Mouse (Mus musculus) E14TG2a.4 (cell line): ENCODE measurements around the gene Glod4.

Experiments used
- H3K27me3 ChIP-seq: 2 replicates; pipeline ENCODE4 v1.6.1; 2014; ENCODE audit warnings: low read length, control low read depth; ENCODE audit not compliant: insufficient read depth
- H3K36me3 ChIP-seq: 2 replicates; pipeline ENCODE4 v1.6.1; 2014; ENCODE audit warnings: low read length, control low read depth; ENCODE audit not compliant: insufficient read depth
- H3K4me1 ChIP-seq: replicated peaks from 2 replicates; pipeline ENCODE4 v1.6.1; 2014; ENCODE audit warnings: low read depth, low read length, control low read depth
- H3K4me3 ChIP-seq: replicated peaks from 2 replicates; pipeline ENCODE4 v1.5.1; 2014; ENCODE audit warnings: mild to moderate bottlenecking, low read length
- H3K9me3 ChIP-seq: 2 replicates; pipeline ENCODE4 v1.6.1; 2014; ENCODE audit warnings: low read length, control low read depth
- CTCF ChIP-seq: conservative IDR thresholded peaks from 2 replicates; pipeline ENCODE4 v1.5.1; 2014; ENCODE audit warnings: low read length
- NANOG ChIP-seq: IDR thresholded peaks from 2 replicates; pipeline ENCODE4 v1.6.1; 2014; ENCODE audit warnings: borderline replicate concordance, low read length, mixed read lengths
- POU5F1 ChIP-seq: IDR thresholded peaks from 2 replicates; pipeline ENCODE4 v1.6.1; 2014; ENCODE audit warnings: low read length, borderline replicate concordance

The Glod4 gene

DNA sequence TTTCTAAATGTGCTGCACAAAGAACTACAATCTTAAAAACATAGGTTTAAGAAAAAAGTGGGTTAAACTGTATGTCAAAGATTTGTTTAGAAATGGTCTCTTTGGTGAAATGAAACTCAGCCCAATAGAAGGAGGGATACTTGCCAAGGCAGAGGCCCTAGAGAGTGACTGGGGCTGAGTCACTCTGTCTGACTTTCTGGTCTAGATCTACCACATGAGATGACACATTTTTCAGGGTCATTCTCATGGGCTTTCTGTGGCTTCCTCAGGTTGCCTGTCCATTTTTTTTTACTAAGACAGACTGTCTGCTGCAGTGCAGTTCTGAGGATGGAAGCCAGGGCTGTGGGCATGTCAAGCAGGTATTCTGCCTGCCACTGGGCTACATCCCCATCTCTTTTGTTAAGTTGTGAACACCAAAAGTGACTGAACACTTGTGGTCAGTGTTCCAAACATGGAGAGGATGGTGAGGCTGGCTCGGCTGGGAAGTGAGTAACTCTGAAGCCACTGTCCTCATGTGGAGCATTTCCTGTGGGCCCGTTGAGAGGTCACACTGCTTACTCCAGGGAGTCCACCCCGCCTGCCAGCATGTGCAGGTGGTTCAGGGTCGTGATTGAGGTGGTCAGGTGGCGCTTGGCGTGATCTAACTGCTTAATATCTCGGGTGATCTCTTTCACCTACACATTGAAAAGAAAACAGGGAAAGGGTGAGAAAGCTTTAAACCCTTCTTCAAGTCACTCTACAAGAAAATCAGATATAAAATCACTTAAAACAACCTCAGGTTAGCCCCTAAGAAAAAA lies 107.7 kb downstream of the Glod4 start:
- no peak overlapping the region for H3K4me3 ChIP-seq
- peaks cover 6% of the 10 kb centered on the region; the same call in 1 of the 2 replicates for H3K36me3 ChIP-seq
- no peaks in the 10 kb centered on the region for H3K9me3 ChIP-seq
- H3K4me1 ChIP-seq: no peaks in the 10 kb centered on the region
- H3K27me3 ChIP-seq: no peaks in the 10 kb centered on the region
- TF ChIP-seq CTCF (no peak), POU5F1 (no peak), NANOG (no peak)

- no peak for TF ChIP-seq POU5F1
- H3K27me3 ChIP-seq: no peaks in the 10 kb centered on the region
- H3K4me3 ChIP-seq: no peak overlapping the region
- no peaks in the 10 kb centered on the region for H3K4me1 ChIP-seq
- no peaks in the 10 kb centered on the region for H3K9me3 ChIP-seq
- peaks cover 3% of the 10 kb centered on the region; the same call in 1 of the 2 replicates for H3K36me3 ChIP-seq
Observed at GRCm38 (mm10) chr11:76130859-76131258, 112.7 kb downstream of the Glod4 start.

- Histone ChIP-seq H3K4me3 (no peak overlapping the region), H3K4me1 (no peaks in the 10 kb centered on the region), H3K27me3 (no peaks in the 10 kb centered on the region), H3K9me3 (no peaks in the 10 kb centered on the region), H3K36me3 (no peaks in the 10 kb centered on the region)
- no peak for TF ChIP-seq POU5F1
- TF ChIP-seq CTCF: no peak
- no peak for TF ChIP-seq NANOG
Observed at GRCm38 (mm10) chr11:76125386-76125785, 118.1 kb downstream of the Glod4 start.

DNA sequence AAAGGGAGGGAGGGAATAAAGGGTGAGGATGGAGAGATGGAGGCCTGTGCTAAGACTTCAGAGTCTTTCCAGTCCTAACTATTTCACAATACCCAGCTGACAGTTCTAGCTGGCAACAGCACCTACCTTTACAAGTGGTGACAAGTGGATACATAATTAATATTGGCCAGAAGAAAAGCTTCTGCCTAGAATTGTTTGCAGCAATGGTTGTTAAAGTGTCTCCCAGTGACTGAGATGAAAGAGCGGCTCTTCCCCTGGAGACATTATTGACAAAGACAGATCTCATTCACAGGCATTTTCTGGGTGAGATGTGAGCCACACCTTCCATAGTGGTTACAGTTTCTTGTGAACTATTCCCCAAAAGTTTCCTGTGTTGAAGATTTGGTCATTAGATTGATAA lies 120.0 kb downstream of the Glod4 start:
- H3K36me3 ChIP-seq: no peaks in the 10 kb centered on the region
- H3K4me3 ChIP-seq: no peak overlapping the region
- H3K9me3 ChIP-seq: no peaks in the 10 kb centered on the region
- H3K27me3 ChIP-seq: no peaks in the 10 kb centered on the region
- H3K4me1 ChIP-seq: no peaks in the 10 kb centered on the region
- TF ChIP-seq NANOG (no peak), CTCF (no peak), POU5F1 (no peak)

DNA sequence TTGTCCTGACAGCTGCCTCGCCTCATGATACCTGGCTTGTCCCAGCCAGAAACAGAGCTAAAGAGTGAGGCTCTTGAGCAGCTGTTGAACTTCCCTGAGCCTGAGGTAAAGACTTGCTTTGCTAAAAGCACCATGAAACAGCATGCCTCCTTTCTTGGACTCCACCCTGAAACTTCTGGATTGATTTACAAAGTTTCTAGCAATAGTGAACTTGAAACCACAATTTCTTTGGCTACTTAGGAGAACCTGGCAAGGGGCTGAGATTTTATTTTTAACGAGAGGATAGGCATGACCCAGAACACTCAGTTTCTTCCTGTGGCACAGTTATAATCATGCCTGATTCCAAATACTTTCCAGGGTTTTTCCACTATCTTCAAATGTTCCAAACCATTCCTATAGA lies 121.0 kb downstream of the Glod4 start:
- no peaks in the 10 kb centered on the region for H3K9me3 ChIP-seq
- no peak for TF ChIP-seq CTCF
- no peak for TF ChIP-seq POU5F1
- TF ChIP-seq NANOG: no peak
- no peaks in the 10 kb centered on the region for H3K4me1 ChIP-seq
- no peak overlapping the region for H3K4me3 ChIP-seq
- H3K27me3 ChIP-seq: no peaks in the 10 kb centered on the region
- no peaks in the 10 kb centered on the region for H3K36me3 ChIP-seq

GRCm38 (mm10) chr11:76121086-76121485 lies 122.4 kb downstream of the Glod4 start:
- TF ChIP-seq POU5F1 (no peak), CTCF (no peak), NANOG (no peak)
- H3K4me1 ChIP-seq: no peaks in the 10 kb centered on the region
- H3K9me3 ChIP-seq: no peaks in the 10 kb centered on the region
- H3K4me3 ChIP-seq: no peak overlapping the region
- H3K36me3 ChIP-seq: no peaks in the 10 kb centered on the region
- no peaks in the 10 kb centered on the region for H3K27me3 ChIP-seq

- no peaks in the 10 kb centered on the region for H3K9me3 ChIP-seq
- H3K4me3 ChIP-seq: no peak overlapping the region
- H3K27me3 ChIP-seq: no peaks in the 10 kb centered on the region
- no peaks in the 10 kb centered on the region for H3K36me3 ChIP-seq
- TF ChIP-seq POU5F1 (no peak), NANOG (no peak), CTCF (no peak)
- no peaks in the 10 kb centered on the region for H3K4me1 ChIP-seq
Observed at GRCm38 (mm10) chr11:76120407-76120901, 123.1 kb downstream of the Glod4 start.

- H3K4me1 ChIP-seq: no peaks in the 10 kb centered on the region
- no peaks in the 10 kb centered on the region for H3K27me3 ChIP-seq
- no peaks in the 10 kb centered on the region; the same call in 1 of the 2 replicates for H3K36me3 ChIP-seq
- no peak overlapping the region for H3K4me3 ChIP-seq
- no peak for TF ChIP-seq CTCF
- TF ChIP-seq NANOG: no peak
- no peak for TF ChIP-seq POU5F1
- no peaks in the 10 kb centered on the region for H3K9me3 ChIP-seq
Observed at GRCm38 (mm10) chr11:76110416-76110815, 133.1 kb downstream of the Glod4 start.
